Mouse (Mus musculus) olfactory bulb, adult 2 months (tissue): ENCODE data around the gene Cog3.
"Not testable (repeated sequence)": the region's sequence is repeated elsewhere in the genome, so short reads cannot be mapped to it uniquely, and the experiment has no call there.

Experiments used
- CTCF ChIP-seq: fragments of 200-500 bp; IDR thresholded peaks from 2 replicates; pipeline ENCODE4 v1.5.1; 2012; ENCODE audit warnings: low read depth, mild to moderate bottlenecking, low read length, moderate library complexity; ENCODE audit not compliant: insufficient read depth
- POLR2A ChIP-seq: fragments of 200-500 bp; IDR thresholded peaks from 2 replicates; pipeline ENCODE4 v1.6.1; 2012; ENCODE audit warnings: mild to moderate bottlenecking, low read depth, low read length, moderate library complexity; ENCODE audit not compliant: insufficient read depth

DNA sequence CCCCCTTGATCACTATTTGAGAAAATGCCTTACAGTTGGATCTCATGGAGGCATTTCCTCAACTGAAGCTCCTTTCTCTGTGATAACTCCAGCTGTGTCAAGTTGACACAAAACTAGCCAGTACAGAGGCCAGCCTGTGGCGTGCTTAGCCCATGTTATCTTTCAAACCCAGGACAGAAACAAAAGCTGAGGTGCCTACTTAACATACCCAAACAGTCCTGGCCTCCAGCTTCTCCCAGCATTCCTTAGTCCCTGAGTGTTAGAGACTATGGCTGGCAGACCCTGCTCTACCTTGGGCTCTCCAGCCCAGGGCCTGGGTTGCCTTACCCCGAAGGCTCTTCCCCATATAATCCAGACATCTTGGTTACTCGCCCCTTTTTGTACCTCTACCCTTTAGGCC lies 18.1 kb upstream of the Cog3 start:
- TF ChIP-seq POLR2A, CTCF: not testable (repeated sequence)
